Comparison of ENCODE assay signal across 9 mouse cellular contexts in the genomic region with DNA sequence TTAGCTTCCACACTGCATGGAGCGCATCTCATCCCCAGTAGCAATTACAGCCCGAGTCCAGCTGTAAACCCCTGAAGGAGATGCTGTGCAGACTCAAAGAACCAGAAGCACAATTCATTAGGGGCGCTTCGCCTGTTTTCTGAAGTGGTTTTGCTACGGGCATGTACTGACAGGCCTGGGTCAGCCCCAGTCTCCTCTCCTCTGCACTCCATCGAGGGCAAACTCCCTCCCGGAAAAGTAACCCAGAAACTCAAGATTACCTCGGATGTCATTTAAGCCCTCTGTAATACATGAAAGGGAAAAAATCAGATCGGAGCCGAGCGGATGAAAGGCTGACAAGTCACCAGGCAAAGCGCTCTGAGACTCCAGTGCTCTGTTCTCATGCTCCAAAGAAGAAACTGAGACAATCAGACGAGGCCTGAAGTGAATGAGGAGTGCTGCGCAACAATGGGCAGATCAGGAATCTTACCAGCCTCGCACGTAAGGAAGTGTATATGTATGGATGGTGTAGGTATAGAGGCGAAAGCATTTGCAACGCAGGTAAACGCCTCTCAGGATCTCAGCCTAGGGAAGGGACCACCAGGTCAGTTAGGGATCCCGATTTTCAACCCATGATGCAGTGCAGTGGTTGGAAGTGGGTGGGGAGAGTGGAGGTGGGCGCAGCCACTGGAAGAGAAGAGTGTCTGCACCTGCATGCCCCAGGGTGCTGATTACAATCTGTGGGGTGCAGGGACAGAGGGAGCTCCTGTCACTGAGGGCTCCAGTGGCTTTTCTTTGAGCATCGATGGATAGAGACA.
DNase-seq lines count a peak whose midpoint lies in the region; ATAC-seq lines count a peak whose summit lies in the region.
"Had no signal": no experiment of that assay in that cellular context is flagged by ENCODE, and none has a peak within 500 bp of the region (broad histone marks: within the 10 kb centered on the region; RNA-seq: fewer than 3 reads in every experiment).

No protein-coding gene starts in this region.

- no peak overlapping the region for H3K9ac ChIP-seq in hindbrain, embryonic 12.5 days
- peak overlapping the region; percentile 27; the same call in 1 of the 2 replicates for H3K9ac ChIP-seq in midbrain, embryonic 16.5 days (ENCODE audit: low read depth, low read length)

- H3K4me1 ChIP-seq in embryonic facial prominence, embryonic 10.5 days: peaks cover 53% of the 10 kb centered on the region
- peaks cover 25% of the 10 kb centered on the region for H3K4me1 ChIP-seq in hindbrain, embryonic 12.5 days
- peaks cover 27% of the 10 kb centered on the region for H3K4me1 ChIP-seq in midbrain, embryonic 16.5 days (ENCODE audit: control insufficient read depth, insufficient read depth, low read length)

- peaks cover 5% of the 10 kb centered on the region for H3K36me3 ChIP-seq in embryonic facial prominence, embryonic 10.5 days (replicated peaks)
- H3K36me3 ChIP-seq in hindbrain, embryonic 12.5 days: no peaks in the 10 kb centered on the region
- no peaks in the 10 kb centered on the region for H3K36me3 ChIP-seq in midbrain, embryonic 16.5 days (ENCODE audit: control insufficient read depth, insufficient read depth, low read length)

- no peaks in the 10 kb centered on the region for H3K27me3 ChIP-seq in embryonic facial prominence, embryonic 10.5 days (replicated peaks; ENCODE audit: low read depth, poor library complexity, severe bottlenecking)
- no peaks in the 10 kb centered on the region for H3K27me3 ChIP-seq in hindbrain, embryonic 12.5 days
- H3K27me3 ChIP-seq in midbrain, embryonic 16.5 days (ENCODE audit: control insufficient read depth, insufficient read depth, low read depth, low read length): no peaks in the 10 kb centered on the region
- H3K27me3 ChIP-seq: Patski had no signal

- intact Hi-C loops in heart, postnatal 10 days (cut with DNase I): no loop called here

- ATAC-seq in hindbrain, embryonic 12.5 days (ENCODE audit: low FRiP score): 0 out of 2 replicates have a peak, but pooled peaks have one; percentile 17
- peak; percentile 38 for ATAC-seq in midbrain, embryonic 16.5 days
- ATAC-seq in erythroblast, adult 5-6 weeks (replicated peaks; ENCODE audit: low FRiP score, poor library complexity, severe bottlenecking): no peak
- ATAC-seq in megakaryocyte progenitor cell, adult 5-6 weeks (replicated peaks; ENCODE audit: poor library complexity): no peak
- ATAC-seq: Patski had no signal

- H3K9me3 ChIP-seq in embryonic facial prominence, embryonic 10.5 days: no peaks in the 10 kb centered on the region
- H3K9me3 ChIP-seq in hindbrain, embryonic 12.5 days (replicated peaks): no peaks in the 10 kb centered on the region
- no peaks in the 10 kb centered on the region for H3K9me3 ChIP-seq in midbrain, embryonic 16.5 days (replicated peaks; ENCODE audit: control insufficient read depth, low read length, poor library complexity, severe bottlenecking)

- peak; percentile 80 for DNase-seq in heart, adult 11 months
- DNase-seq in heart, postnatal 10 days: no peak
- peak; percentile 49 for DNase-seq in embryonic facial prominence, embryonic 10.5 days (ENCODE audit: low spot score)
- no peak for DNase-seq in gastrocnemius, postnatal 25 days

- WGBS in embryonic facial prominence, embryonic 10.5 days: 39% methylated on average over 22 of the region's 22 CpGs
- WGBS in hindbrain, embryonic 12.5 days: 32% methylated on average over 22 of the region's 22 CpGs
- 13% methylated on average over 22 of the region's 22 CpGs for WGBS in midbrain, embryonic 16.5 days

- peak overlapping the region; percentile 24; the same call in 1 of the 2 replicates for H3K4me3 ChIP-seq in embryonic facial prominence, embryonic 10.5 days
- H3K4me3 ChIP-seq in hindbrain, embryonic 12.5 days: no peak overlapping the region
- no peak overlapping the region for H3K4me3 ChIP-seq in midbrain, embryonic 16.5 days (ENCODE audit: low read depth, low read length)

- peak overlapping the region; percentile 66 for H3K27ac ChIP-seq in embryonic facial prominence, embryonic 10.5 days (replicated peaks)
- peak overlapping the region; percentile 57 for H3K27ac ChIP-seq in hindbrain, embryonic 12.5 days
- H3K27ac ChIP-seq in midbrain, embryonic 16.5 days (ENCODE audit: low read length): peak overlapping the region; percentile 55

- peak overlapping the region; percentile 32 for H3K4me2 ChIP-seq in hindbrain, embryonic 12.5 days (replicated peaks)
- H3K4me2 ChIP-seq in midbrain, embryonic 16.5 days (ENCODE audit: low read length): peak overlapping the region; percentile 41

Comparison
In these comparisons a context has a peak if more than half of its experiments do, and no peak if none do; other contexts are left out.
1. DNase-seq: peak in heart, adult 11 months (single experiment) and embryonic facial prominence, embryonic 10.5 days (single experiment); none in heart, postnatal 10 days (0 of 2) and gastrocnemius, postnatal 25 days (single experiment).
2. ATAC-seq: peak in hindbrain, embryonic 12.5 days (single experiment) and midbrain, embryonic 16.5 days (single experiment); none in erythroblast, adult 5-6 weeks (single experiment) and megakaryocyte progenitor cell, adult 5-6 weeks (single experiment).
3. Peak in every context shown above with its lines, with median percentiles within 50 percentile points of each other: H3K27ac ChIP-seq.